Mouse (Mus musculus): ENCODE measurements around the gene Cpm. TPM values are rescaled to one million over a fixed set of nuclear protein-coding genes. Genes with fewer than 3 reads are reported as not detected.

The Cpm gene
- total and polyA plus RNA-seq, 3 experiments = 0.27 TPM; not detected in 2

GRCm38 (mm10) chr10:117642491-117643262, 13.4 kb downstream of the Cpm start:
- H3K27me3 ChIP-seq (ENCODE audit: insufficient read depth, low read length) = no peaks in the 10 kb centered on the region
- no peaks in the 10 kb centered on the region for H3K36me3 ChIP-seq (replicated peaks)
- no peaks in the 10 kb centered on the region for H3K9me3 ChIP-seq (replicated peaks)
- TF ChIP-seq GATA1 (IDR thresholded peaks at IDR 0.05; ENCODE audit: borderline replicate concordance, low read length) = no peak
- no peak for TF ChIP-seq TAL1 (conservative IDR thresholded peaks at IDR 0.05; ENCODE audit: low read depth, low read length)
- no peak overlapping the region for H3K4me3 ChIP-seq (ENCODE audit: low read depth, low read length)
- ATAC-seq (ENCODE audit: extremely low read depth, insufficient number of reproducible peaks, low FRiP score, poor library complexity, severe bottlenecking) = no peak
- no peak for DNase-seq (ENCODE audit: low spot score)
- no peaks in the 10 kb centered on the region for H3K4me1 ChIP-seq (ENCODE audit: insufficient read depth, low read depth, low read length)

- TF ChIP-seq GATA2 (IDR thresholded peaks at IDR 0.05; ENCODE audit: borderline replicate concordance, low read depth, low read length) (no peak), GATA1 (IDR thresholded peaks at IDR 0.05; ENCODE audit: borderline replicate concordance, low read length) (no peak), CTCF (IDR thresholded peaks at IDR 0.05; ENCODE audit: low read depth, low read length) (no peak), TAL1 (conservative IDR thresholded peaks at IDR 0.05; ENCODE audit: low read depth, low read length) (no peak), POLR2AphosphoS5 (IDR thresholded peaks at IDR 0.05; ENCODE audit: insufficient replicate concordance, low read depth, low read length) (no peak)
- Histone ChIP-seq H3K4me1 (ENCODE audit: insufficient read depth, low read depth, low read length) (no peaks in the 10 kb centered on the region), H3K4me3 (ENCODE audit: low read depth, low read length) (no peak overlapping the region), H3K36me3 (replicated peaks) (no peaks in the 10 kb centered on the region), H3K27me3 (ENCODE audit: insufficient read depth, low read length) (no peaks in the 10 kb centered on the region), H3K9me3 (replicated peaks) (no peaks in the 10 kb centered on the region)
- ATAC-seq (ENCODE audit: extremely low read depth, insufficient number of reproducible peaks, low FRiP score, poor library complexity, severe bottlenecking) (no peak), DNase-seq (ENCODE audit: low spot score) (no peak)
These were observed 14.0 kb downstream of the Cpm start for GRCm38 (mm10) chr10:117643302-117643701.

- Histone ChIP-seq H3K36me3 (replicated peaks) (no peaks in the 10 kb centered on the region), H3K9me3 (replicated peaks) (no peaks in the 10 kb centered on the region), H3K27me3 (ENCODE audit: insufficient read depth, low read length) (no peaks in the 10 kb centered on the region), H3K4me1 (ENCODE audit: insufficient read depth, low read depth, low read length) (no peaks in the 10 kb centered on the region), H3K4me3 (ENCODE audit: low read depth, low read length) (no peak overlapping the region)
- TF ChIP-seq CTCF (IDR thresholded peaks at IDR 0.05; ENCODE audit: low read depth, low read length) (no peak), POLR2AphosphoS5 (IDR thresholded peaks at IDR 0.05; ENCODE audit: insufficient replicate concordance, low read depth, low read length) (no peak), TAL1 (conservative IDR thresholded peaks at IDR 0.05; ENCODE audit: low read depth, low read length) (no peak), GATA2 (IDR thresholded peaks at IDR 0.05; ENCODE audit: borderline replicate concordance, low read depth, low read length) (no peak), GATA1 (IDR thresholded peaks at IDR 0.05; ENCODE audit: borderline replicate concordance, low read length) (no peak)
- no peak for DNase-seq (ENCODE audit: low spot score)
- ATAC-seq (ENCODE audit: extremely low read depth, insufficient number of reproducible peaks, low FRiP score, poor library complexity, severe bottlenecking) = no peak
These were observed 14.6 kb downstream of the Cpm start for GRCm38 (mm10) chr10:117643711-117644428.

- DNase-seq (ENCODE audit: low spot score) = no peak
- TF ChIP-seq GATA1 (IDR thresholded peaks at IDR 0.05; ENCODE audit: borderline replicate concordance, low read length) (no peak), TAL1 (conservative IDR thresholded peaks at IDR 0.05; ENCODE audit: low read depth, low read length) (no peak), POLR2AphosphoS5 (IDR thresholded peaks at IDR 0.05; ENCODE audit: insufficient replicate concordance, low read depth, low read length) (no peak), GATA2 (IDR thresholded peaks at IDR 0.05; ENCODE audit: borderline replicate concordance, low read depth, low read length) (no peak), CTCF (IDR thresholded peaks at IDR 0.05; ENCODE audit: low read depth, low read length) (no peak)
- Histone ChIP-seq H3K36me3 (replicated peaks) (no peaks in the 10 kb centered on the region), H3K27me3 (ENCODE audit: insufficient read depth, low read length) (no peaks in the 10 kb centered on the region), H3K9me3 (replicated peaks) (no peaks in the 10 kb centered on the region), H3K4me1 (ENCODE audit: insufficient read depth, low read depth, low read length) (no peaks in the 10 kb centered on the region), H3K4me3 (ENCODE audit: low read depth, low read length) (no peak overlapping the region)
- ATAC-seq (ENCODE audit: extremely low read depth, insufficient number of reproducible peaks, low FRiP score, poor library complexity, severe bottlenecking) = no peak
These were observed 15.1 kb downstream of the Cpm start for GRCm38 (mm10) chr10:117644429-117644748.

- DNase-seq (ENCODE audit: low spot score) = no peak
- TF ChIP-seq CTCF (IDR thresholded peaks at IDR 0.05; ENCODE audit: low read depth, low read length) (no peak), GATA1 (IDR thresholded peaks at IDR 0.05; ENCODE audit: borderline replicate concordance, low read length) (no peak), TAL1 (conservative IDR thresholded peaks at IDR 0.05; ENCODE audit: low read depth, low read length) (no peak), POLR2AphosphoS5 (IDR thresholded peaks at IDR 0.05; ENCODE audit: insufficient replicate concordance, low read depth, low read length) (no peak), GATA2 (IDR thresholded peaks at IDR 0.05; ENCODE audit: borderline replicate concordance, low read depth, low read length) (no peak)
These were observed 15.5 kb downstream of the Cpm start for GRCm38 (mm10) chr10:117644828-117645227.

GRCm38 (mm10) chr10:117645487-117645964, 16.2 kb downstream of the Cpm start:
- DNase-seq (ENCODE audit: low spot score) = no peak
- Histone ChIP-seq H3K36me3 (replicated peaks) (no peaks in the 10 kb centered on the region), H3K4me3 (ENCODE audit: low read depth, low read length) (no peak overlapping the region), H3K9me3 (replicated peaks) (no peaks in the 10 kb centered on the region), H3K4me1 (ENCODE audit: insufficient read depth, low read depth, low read length) (no peaks in the 10 kb centered on the region), H3K27me3 (ENCODE audit: insufficient read depth, low read length) (no peaks in the 10 kb centered on the region)
- ATAC-seq (ENCODE audit: extremely low read depth, insufficient number of reproducible peaks, low FRiP score, poor library complexity, severe bottlenecking) = no peak
- no peak for TF ChIP-seq GATA2 (IDR thresholded peaks at IDR 0.05; ENCODE audit: borderline replicate concordance, low read depth, low read length)
- no peak for TF ChIP-seq GATA1 (IDR thresholded peaks at IDR 0.05; ENCODE audit: borderline replicate concordance, low read length)
- no peak for TF ChIP-seq POLR2AphosphoS5 (IDR thresholded peaks at IDR 0.05; ENCODE audit: insufficient replicate concordance, low read depth, low read length)
- TF ChIP-seq CTCF (IDR thresholded peaks at IDR 0.05; ENCODE audit: low read depth, low read length) = no peak
- TF ChIP-seq TAL1 (conservative IDR thresholded peaks at IDR 0.05; ENCODE audit: low read depth, low read length) = no peak

More at GRCm38 (mm10) chr10:117644828-117645227, 15.5 kb downstream of the Cpm start:
- Histone ChIP-seq H3K4me1 (ENCODE audit: insufficient read depth, low read depth, low read length) (no peaks in the 10 kb centered on the region), H3K36me3 (replicated peaks) (no peaks in the 10 kb centered on the region), H3K27me3 (ENCODE audit: insufficient read depth, low read length) (no peaks in the 10 kb centered on the region), H3K9me3 (replicated peaks) (no peaks in the 10 kb centered on the region), H3K4me3 (ENCODE audit: low read depth, low read length) (no peak overlapping the region)
- ATAC-seq (ENCODE audit: extremely low read depth, insufficient number of reproducible peaks, low FRiP score, poor library complexity, severe bottlenecking) = no peak
